ENCODE assay signal across 11 mouse cellular contexts in genomic region chr17:35070556-35071229, GRCm38 (mm10). TPM values are rescaled to one million over a fixed set of nuclear protein-coding genes. Genes with fewer than 3 reads are reported as not detected.
DNase-seq lines count a peak whose midpoint lies in the region; TF ChIP-seq lines count a peak whose summit lies in the region.
"Had no signal": no experiment of that assay in that cellular context is flagged by ENCODE, and none has a peak within 500 bp of the region (broad histone marks: within the 10 kb centered on the region; RNA-seq: fewer than 3 reads in every experiment).

No protein-coding gene starts in this region.

- H3K4me1 ChIP-seq in lung, adult 2 months (ENCODE audit: control insufficient read depth, insufficient read depth, low read length) = no peaks in the 10 kb centered on the region
- H3K4me1 ChIP-seq in forebrain, embryonic 10.5 days = peaks cover 8% of the 10 kb centered on the region

- no peak overlapping the region for H3K4me3 ChIP-seq in lung, adult 2 months (replicated peaks; ENCODE audit: extremely low read depth, low read depth, low read length)
- H3K4me3 ChIP-seq in forebrain, embryonic 10.5 days = no peak overlapping the region; the same call in 1 of the 2 replicates
- H3K4me3 ChIP-seq: left cerebral cortex, adult 2 months had no signal

- intact Hi-C loops in left cerebral cortex, postnatal 4 days (cut with DNase I) = no loop called here

- no peaks in the 10 kb centered on the region for H3K36me3 ChIP-seq in forebrain, embryonic 10.5 days (replicated peaks)

- peak; percentile 21; the same call in 1 of the 2 replicates for TF ChIP-seq CTCF in lung, adult 2 months (IDR thresholded peaks at IDR 0.05; ENCODE audit: insufficient read depth, low read length)

- H3K27ac ChIP-seq in forebrain, embryonic 10.5 days = no peak overlapping the region
- H3K27ac ChIP-seq: left cerebral cortex, adult 2 months; liver, embryonic 14.5 days had no signal

- peaks cover 41% of the 10 kb centered on the region for H3K27me3 ChIP-seq in forebrain, embryonic 10.5 days (ENCODE audit: poor library complexity, severe bottlenecking)

- no peaks in the 10 kb centered on the region for H3K9me3 ChIP-seq in forebrain, embryonic 10.5 days

- DNase-seq in NIH3T3 (ENCODE audit: low read depth) = peak; percentile 18
- peak; percentile 95 for DNase-seq in cerebellum, adult 11-12 months
- no peak for DNase-seq in lung, adult 2 months
- DNase-seq in thymus, adult 18-20 months = peak; percentile 51 to 62
- DNase-seq in forebrain, embryonic 10.5 days (ENCODE audit: extremely low spot score, low spot score) = no peak
- DNase-seq in embryo, embryonic 9.5 days (ENCODE audit: extremely low spot score) = no peak
- no peak for DNase-seq in left cerebral cortex, postnatal 4 days
- DNase-seq: right cerebral cortex, postnatal 25 days had no signal

- no peak for TF ChIP-seq POLR2A in lung, adult 2 months (IDR thresholded peaks at IDR 0.05; ENCODE audit: borderline replicate concordance, extremely low read depth, low read depth, low read length)

- 47% methylated on average over 6 of the region's 6 CpGs for WGBS in lung, adult 2 months
- WGBS in forebrain, embryonic 10.5 days = 65% methylated on average over 6 of the region's 6 CpGs

RNA-seq across cellular contexts. Expression of gene Mpig6b, which starts 4.7 kb away (rescaled TPM):
- 1.0 and 2.1 TPM in 2 replicates for polyA plus RNA-seq in lung, adult 2 months (2012; rRNA removed)
- 0.59 and 0.72 TPM in 2 replicates for polyA plus RNA-seq in forebrain, embryonic 10.5 days (2016; fragmentation: Nextera tagmentation; extraction: Ambion mirVana)
- total RNA-seq in left cerebral cortex, postnatal 4 days (2021) = not detected
- total RNA-seq: left cerebral cortex, adult 2 months had no signal

RNA-seq across cellular contexts. Expression of gene Ly6g6c, which starts 5.5 kb away (rescaled TPM):
- 3.8 and 90.0 TPM in 2 replicates for polyA plus RNA-seq in lung, adult 2 months (2012; rRNA removed)
- 0.25 TPM in 1 of 2 replicates, not detected in the other for polyA plus RNA-seq in forebrain, embryonic 10.5 days (2016; fragmentation: Nextera tagmentation; extraction: Ambion mirVana)
- total RNA-seq in left cerebral cortex, postnatal 4 days (2021) = not detected
- total RNA-seq: heart, postnatal 10 days; left cerebral cortex, adult 2 months had no signal

RNA-seq across cellular contexts. Expression of gene Ly6g6e, which starts 6.0 kb away (rescaled TPM):
- polyA plus RNA-seq in lung, adult 2 months (2012; rRNA removed) = 5.8 and 25.7 TPM in 2 replicates
- 1.00 TPM in 1 of 2 replicates, not detected in the other for polyA plus RNA-seq in forebrain, embryonic 10.5 days (2016; fragmentation: Nextera tagmentation; extraction: Ambion mirVana)
- total RNA-seq in left cerebral cortex, postnatal 4 days (2021) = 1 to 10 TPM; 2.8 to 3.4 TPM

RNA-seq across cellular contexts. Expression of gene Ly6g6d, which starts 7.2 kb away (rescaled TPM):
- 14.5 and 16.7 TPM in 2 replicates for polyA plus RNA-seq in lung, adult 2 months (2012; rRNA removed)
- 1.8 and 2.0 TPM in 2 replicates for polyA plus RNA-seq in forebrain, embryonic 10.5 days (2016; fragmentation: Nextera tagmentation; extraction: Ambion mirVana)
- total RNA-seq in left cerebral cortex, postnatal 4 days (2021) = not detected

RNA-seq across cellular contexts. Expression of gene Ddah2, which starts 11.9 kb away (rescaled TPM):
- polyA plus RNA-seq in lung, adult 2 months (2012; rRNA removed) = 137 and 141 TPM in 2 replicates
- 414 and 441 TPM in 2 replicates for polyA plus RNA-seq in forebrain, embryonic 10.5 days (2016; fragmentation: Nextera tagmentation; extraction: Ambion mirVana)
- 100 to 1,000 TPM; 101 to 115 TPM for total RNA-seq in left cerebral cortex, postnatal 4 days (2021)

Comparison
In these comparisons a context has a peak if more than half of its experiments do, and no peak if none do; other contexts are left out.
1. DNase-seq: peak in NIH3T3 (single experiment), cerebellum, adult 11-12 months (single experiment) and thymus, adult 18-20 months (2 of 2); none in lung, adult 2 months (single experiment), forebrain, embryonic 10.5 days (single experiment), embryo, embryonic 9.5 days (single experiment) and left cerebral cortex, postnatal 4 days (single experiment).